Mouse (Mus musculus): ENCODE results near the gene Zfp36l2. TPM values are rescaled to one million over a fixed set of nuclear protein-coding genes. Genes with fewer than 3 reads are reported as not detected.

Gene Zfp36l2
- polyA plus RNA-seq, 1 experiment from 2014 or later, result 31.2 TPM

- no peak overlapping the region for H3K27ac ChIP-seq (ENCODE audit: low read length)
- no peak overlapping the region for H3K9ac ChIP-seq (replicated peaks; ENCODE audit: low read depth, low read length)
- no peak for ATAC-seq (ENCODE audit: insufficient number of reproducible peaks, insufficient read depth, low FRiP score, low read depth)
Measured at GRCm38 (mm10) chr17:84177481-84177880, 10.3 kb downstream of the Zfp36l2 start.

GRCm38 (mm10) chr17:84176446-84176845 is 11.3 kb downstream of the Zfp36l2 start:
- no peaks in the 10 kb centered on the region for H3K36me3 ChIP-seq (ENCODE audit: control insufficient read depth, insufficient read depth, low read length)
- H3K4me1 ChIP-seq (ENCODE audit: control insufficient read depth, insufficient read depth, low read length), result peaks cover 21% of the 10 kb centered on the region
- H3K27me3 ChIP-seq (ENCODE audit: control insufficient read depth, insufficient read depth, low read length), result no peaks in the 10 kb centered on the region
- no peak overlapping the region for H3K9ac ChIP-seq (replicated peaks; ENCODE audit: low read depth, low read length)
- H3K27ac ChIP-seq (ENCODE audit: low read length), result no peak overlapping the region
- ATAC-seq (ENCODE audit: insufficient number of reproducible peaks, insufficient read depth, low FRiP score, low read depth), result no peak
- no peak overlapping the region for H3K4me2 ChIP-seq (replicated peaks; ENCODE audit: low read depth, low read length)
- WGBS, result 87% methylated on average over 7 of the region's 7 CpGs
- no peak overlapping the region for H3K4me3 ChIP-seq (ENCODE audit: low read depth, low read length)
- H3K9me3 ChIP-seq (ENCODE audit: control insufficient read depth, low read depth, low read length), result no peaks in the 10 kb centered on the region

More at GRCm38 (mm10) chr17:84177481-84177880, 10.3 kb downstream of the Zfp36l2 start:
- Histone ChIP-seq H3K9me3 (ENCODE audit: control insufficient read depth, low read depth, low read length) (no peaks in the 10 kb centered on the region), H3K4me1 (ENCODE audit: control insufficient read depth, insufficient read depth, low read length) (peaks cover 26% of the 10 kb centered on the region), H3K4me3 (ENCODE audit: low read depth, low read length) (no peak overlapping the region), H3K36me3 (ENCODE audit: control insufficient read depth, insufficient read depth, low read length) (no peaks in the 10 kb centered on the region), H3K4me2 (replicated peaks; ENCODE audit: low read depth, low read length) (no peak overlapping the region), H3K27me3 (ENCODE audit: control insufficient read depth, insufficient read depth, low read length) (no peaks in the 10 kb centered on the region)
- 30% methylated on average over 8 of the region's 8 CpGs for WGBS

GRCm38 (mm10) chr17:84175196-84175595 is 12.6 kb downstream of the Zfp36l2 start:
- Histone ChIP-seq H3K4me2 (replicated peaks; ENCODE audit: low read depth, low read length) (no peak overlapping the region), H3K36me3 (ENCODE audit: control insufficient read depth, insufficient read depth, low read length) (no peaks in the 10 kb centered on the region), H3K27ac (ENCODE audit: low read length) (no peak overlapping the region), H3K27me3 (ENCODE audit: control insufficient read depth, insufficient read depth, low read length) (no peaks in the 10 kb centered on the region), H3K4me3 (ENCODE audit: low read depth, low read length) (no peak overlapping the region), H3K9ac (replicated peaks; ENCODE audit: low read depth, low read length) (no peak overlapping the region), H3K9me3 (ENCODE audit: control insufficient read depth, low read depth, low read length) (no peaks in the 10 kb centered on the region), H3K4me1 (ENCODE audit: control insufficient read depth, insufficient read depth, low read length) (peaks cover 9% of the 10 kb centered on the region)
- 97% methylated on average over 17 of the region's 17 CpGs for WGBS
- ATAC-seq (ENCODE audit: insufficient number of reproducible peaks, insufficient read depth, low FRiP score, low read depth), result no peak

- H3K36me3 ChIP-seq (ENCODE audit: control insufficient read depth, insufficient read depth, low read length), result no peaks in the 10 kb centered on the region
- H3K4me3 ChIP-seq (ENCODE audit: low read depth, low read length), result no peak overlapping the region
- H3K27me3 ChIP-seq (ENCODE audit: control insufficient read depth, insufficient read depth, low read length), result no peaks in the 10 kb centered on the region
- no peaks in the 10 kb centered on the region; the same call in 1 of the 2 replicates for H3K4me1 ChIP-seq (ENCODE audit: control insufficient read depth, insufficient read depth, low read length)
- no peak overlapping the region for H3K9ac ChIP-seq (replicated peaks; ENCODE audit: low read depth, low read length)
- H3K9me3 ChIP-seq (ENCODE audit: control insufficient read depth, low read depth, low read length), result no peaks in the 10 kb centered on the region
- no peak for ATAC-seq (ENCODE audit: insufficient number of reproducible peaks, insufficient read depth, low FRiP score, low read depth)
- H3K4me2 ChIP-seq (replicated peaks; ENCODE audit: low read depth, low read length), result no peak overlapping the region
- no peak overlapping the region for H3K27ac ChIP-seq (ENCODE audit: low read length)
- 91% methylated on average over 4 of the region's 4 CpGs for WGBS
Measured at GRCm38 (mm10) chr17:84167377-84167776, 20.4 kb downstream of the Zfp36l2 start.

GRCm38 (mm10) chr17:84166135-84166860 is 21.4 kb downstream of the Zfp36l2 start:
- WGBS, result 82% methylated on average over 9 of the region's 9 CpGs
- H3K27me3 ChIP-seq (ENCODE audit: control insufficient read depth, insufficient read depth, low read length), result no peaks in the 10 kb centered on the region
- H3K4me3 ChIP-seq (ENCODE audit: low read depth, low read length), result no peak overlapping the region
- no peak overlapping the region for H3K4me2 ChIP-seq (replicated peaks; ENCODE audit: low read depth, low read length)
- no peaks in the 10 kb centered on the region for H3K9me3 ChIP-seq (ENCODE audit: control insufficient read depth, low read depth, low read length)
- no peaks in the 10 kb centered on the region for H3K36me3 ChIP-seq (ENCODE audit: control insufficient read depth, insufficient read depth, low read length)
- no peak for ATAC-seq (ENCODE audit: insufficient number of reproducible peaks, insufficient read depth, low FRiP score, low read depth)
- peaks cover 11% of the 10 kb centered on the region for H3K4me1 ChIP-seq (ENCODE audit: control insufficient read depth, insufficient read depth, low read length)
- no peak overlapping the region for H3K9ac ChIP-seq (replicated peaks; ENCODE audit: low read depth, low read length)
- no peak overlapping the region for H3K27ac ChIP-seq (ENCODE audit: low read length)

- Histone ChIP-seq H3K4me3 (ENCODE audit: low read depth, low read length) (no peak overlapping the region), H3K9ac (replicated peaks; ENCODE audit: low read depth, low read length) (no peak overlapping the region), H3K4me1 (ENCODE audit: control insufficient read depth, insufficient read depth, low read length) (peaks cover 16% of the 10 kb centered on the region), H3K27ac (ENCODE audit: low read length) (no peak overlapping the region), H3K36me3 (ENCODE audit: control insufficient read depth, insufficient read depth, low read length) (no peaks in the 10 kb centered on the region), H3K4me2 (replicated peaks; ENCODE audit: low read depth, low read length) (no peak overlapping the region), H3K27me3 (ENCODE audit: control insufficient read depth, insufficient read depth, low read length) (no peaks in the 10 kb centered on the region), H3K9me3 (ENCODE audit: control insufficient read depth, low read depth, low read length) (no peaks in the 10 kb centered on the region)
- no peak for ATAC-seq (ENCODE audit: insufficient number of reproducible peaks, insufficient read depth, low FRiP score, low read depth)
- 84% methylated on average over 3 of the region's 3 CpGs for WGBS
Measured at GRCm38 (mm10) chr17:84165735-84166134, 22.0 kb downstream of the Zfp36l2 start.

GRCm38 (mm10) chr17:84164146-84164545 is 23.6 kb downstream of the Zfp36l2 start:
- 86% methylated on average over 8 of the region's 8 CpGs for WGBS
- Histone ChIP-seq H3K27ac (ENCODE audit: low read length) (no peak overlapping the region), H3K36me3 (ENCODE audit: control insufficient read depth, insufficient read depth, low read length) (no peaks in the 10 kb centered on the region)

GRCm38 (mm10) chr17:84163066-84163785 is 24.5 kb downstream of the Zfp36l2 start:
- Histone ChIP-seq H3K9ac (replicated peaks; ENCODE audit: low read depth, low read length) (no peak overlapping the region), H3K4me1 (ENCODE audit: control insufficient read depth, insufficient read depth, low read length) (peaks cover 19% of the 10 kb centered on the region), H3K36me3 (ENCODE audit: control insufficient read depth, insufficient read depth, low read length) (no peaks in the 10 kb centered on the region), H3K27ac (ENCODE audit: low read length) (no peak overlapping the region), H3K27me3 (ENCODE audit: control insufficient read depth, insufficient read depth, low read length) (no peaks in the 10 kb centered on the region), H3K4me2 (replicated peaks; ENCODE audit: low read depth, low read length) (no peak overlapping the region), H3K4me3 (ENCODE audit: low read depth, low read length) (no peak overlapping the region), H3K9me3 (ENCODE audit: control insufficient read depth, low read depth, low read length) (no peaks in the 10 kb centered on the region)
- ATAC-seq (ENCODE audit: insufficient number of reproducible peaks, insufficient read depth, low FRiP score, low read depth), result no peak
- 77% methylated on average over 12 of the region's 12 CpGs for WGBS

More at GRCm38 (mm10) chr17:84164146-84164545, 23.6 kb downstream of the Zfp36l2 start:
- ATAC-seq (ENCODE audit: insufficient number of reproducible peaks, insufficient read depth, low FRiP score, low read depth), result no peak
- H3K4me3 ChIP-seq (ENCODE audit: low read depth, low read length), result no peak overlapping the region
- H3K27me3 ChIP-seq (ENCODE audit: control insufficient read depth, insufficient read depth, low read length), result no peaks in the 10 kb centered on the region
- H3K4me1 ChIP-seq (ENCODE audit: control insufficient read depth, insufficient read depth, low read length), result peaks cover 19% of the 10 kb centered on the region
- no peaks in the 10 kb centered on the region for H3K9me3 ChIP-seq (ENCODE audit: control insufficient read depth, low read depth, low read length)
- no peak overlapping the region for H3K4me2 ChIP-seq (replicated peaks; ENCODE audit: low read depth, low read length)
- no peak overlapping the region for H3K9ac ChIP-seq (replicated peaks; ENCODE audit: low read depth, low read length)
